Mouse (Mus musculus): ENCODE measurements around the gene Hnrnpdl. TPM values are rescaled to one million over a fixed set of nuclear protein-coding genes. Genes with fewer than 3 reads are reported as not detected.
A peak's percentile ranks its signal among the peaks of the same experiment; 100 is the strongest.

The Hnrnpdl gene
- polyA plus RNA-seq (2015; fragmentation: Nextera tagmentation; extraction: Ambion mirVana): 58.8 and 58.9 TPM in 2 replicates

DNA sequence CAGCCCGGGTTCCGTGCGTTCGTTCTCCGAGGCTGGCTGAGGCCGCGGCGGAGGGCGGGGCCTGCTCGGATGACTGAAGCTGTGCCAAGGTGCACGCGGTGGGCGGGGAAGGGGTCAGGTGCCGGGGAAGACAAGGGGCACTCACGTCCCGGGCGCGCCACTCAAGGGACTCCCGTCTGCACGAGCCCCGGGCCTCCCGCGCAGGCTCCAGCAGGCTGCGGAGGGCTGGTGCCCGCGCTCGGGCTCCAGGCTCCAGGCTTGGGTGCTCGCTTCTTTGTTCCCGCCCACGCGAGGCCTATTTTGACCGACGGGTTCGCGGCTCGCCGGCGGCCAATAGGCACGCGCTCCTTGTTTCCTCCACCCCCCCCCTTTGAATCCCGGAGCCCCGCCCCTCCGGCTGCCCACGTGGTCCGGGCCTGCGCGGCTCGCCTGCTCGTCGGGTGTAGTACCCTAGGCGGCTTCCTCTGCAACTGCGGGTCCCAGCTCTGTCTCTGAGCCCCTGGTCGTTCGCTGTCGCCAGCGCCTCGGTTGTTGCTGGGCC lies at the start of gene Hnrnpdl, which contains the start of gene Enoph1:
Gene Hnrnpdl (minus strand): TSS at position 63 of the 541 bp plus-strand sequence.
Gene Enoph1 (plus strand): TSS at position 384 of the 541 bp plus-strand sequence.
- H3K4me3 ChIP-seq (ENCODE audit: low read depth, low read length): peak within 1 kb of the TSS; percentile 94
- H3K27ac ChIP-seq (replicated peaks): peak within 1 kb of the TSS; percentile 98
- H3K36me3 ChIP-seq (ENCODE audit: control insufficient read depth, insufficient read depth, low read length): no peaks in the 10 kb centered on the region; the same call in 1 of the 2 replicates
- TF ChIP-seq CTCF (IDR thresholded peaks at IDR 0.05; ENCODE audit: low read depth): no peak
- TF ChIP-seq EP300 (optimal IDR thresholded peaks at IDR 0.05): no peak
- H3K27me3 ChIP-seq (ENCODE audit: control insufficient read depth, insufficient read depth, low read length): no peaks in the 10 kb centered on the region
- DNase-seq (ENCODE audit: low spot score): peak; percentile 98
- under 1% methylated on average over 56 of the region's 57 CpGs for WGBS
- peak within 1 kb of the TSS; percentile 89 for H3K4me2 ChIP-seq (replicated peaks; ENCODE audit: low read depth)
- no peaks in the 10 kb centered on the region for H3K9me3 ChIP-seq (ENCODE audit: control insufficient read depth, low read length)
- peaks cover 4% of the 10 kb centered on the region; the same call in 1 of the 2 replicates for H3K4me1 ChIP-seq (replicated peaks; ENCODE audit: control insufficient read depth, insufficient read depth)
- H3K9ac ChIP-seq (ENCODE audit: low read length): peak within 1 kb of the TSS; percentile 95
- ATAC-seq (ENCODE audit: low FRiP score, low TSS enrichment): peak; percentile 85

DNA sequence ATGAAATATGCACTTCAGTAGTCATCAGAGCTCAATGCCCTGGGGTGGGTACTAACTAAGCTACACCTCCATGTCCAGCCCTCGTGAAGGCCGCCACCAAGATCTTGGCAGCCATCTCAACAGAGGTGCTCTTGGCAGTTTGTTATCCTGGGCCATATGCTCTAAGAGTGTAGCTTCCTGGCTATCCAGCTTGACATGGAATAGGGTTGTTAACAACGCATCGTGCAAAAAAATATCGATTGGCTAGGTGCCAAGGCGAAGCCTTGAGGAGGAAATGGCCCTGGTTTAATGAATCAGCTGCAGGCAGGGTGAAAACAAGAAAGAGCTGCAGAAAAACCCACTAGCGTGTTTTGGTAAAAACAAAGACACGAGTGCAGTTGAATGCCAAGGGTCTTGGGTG lies 45.6 kb upstream of the Hnrnpdl start:
- 32% methylated on average over 8 of the region's 8 CpGs for WGBS
- Histone ChIP-seq H3K4me3 (ENCODE audit: low read depth, low read length) (no peak overlapping the region), H3K27ac (replicated peaks) (no peak overlapping the region), H3K4me1 (replicated peaks; ENCODE audit: control insufficient read depth, insufficient read depth) (no peaks in the 10 kb centered on the region), H3K9ac (ENCODE audit: low read length) (no peak overlapping the region), H3K4me2 (replicated peaks; ENCODE audit: low read depth) (no peak overlapping the region), H3K36me3 (ENCODE audit: control insufficient read depth, insufficient read depth, low read length) (no peaks in the 10 kb centered on the region), H3K9me3 (ENCODE audit: control insufficient read depth, low read length) (no peaks in the 10 kb centered on the region), H3K27me3 (ENCODE audit: control insufficient read depth, insufficient read depth, low read length) (no peaks in the 10 kb centered on the region)
- no peak for DNase-seq (ENCODE audit: low spot score)
- ATAC-seq (ENCODE audit: low FRiP score, low TSS enrichment): no peak
- TF ChIP-seq EP300 (optimal IDR thresholded peaks at IDR 0.05) (no peak), CTCF (IDR thresholded peaks at IDR 0.05; ENCODE audit: low read depth) (no peak)

DNA sequence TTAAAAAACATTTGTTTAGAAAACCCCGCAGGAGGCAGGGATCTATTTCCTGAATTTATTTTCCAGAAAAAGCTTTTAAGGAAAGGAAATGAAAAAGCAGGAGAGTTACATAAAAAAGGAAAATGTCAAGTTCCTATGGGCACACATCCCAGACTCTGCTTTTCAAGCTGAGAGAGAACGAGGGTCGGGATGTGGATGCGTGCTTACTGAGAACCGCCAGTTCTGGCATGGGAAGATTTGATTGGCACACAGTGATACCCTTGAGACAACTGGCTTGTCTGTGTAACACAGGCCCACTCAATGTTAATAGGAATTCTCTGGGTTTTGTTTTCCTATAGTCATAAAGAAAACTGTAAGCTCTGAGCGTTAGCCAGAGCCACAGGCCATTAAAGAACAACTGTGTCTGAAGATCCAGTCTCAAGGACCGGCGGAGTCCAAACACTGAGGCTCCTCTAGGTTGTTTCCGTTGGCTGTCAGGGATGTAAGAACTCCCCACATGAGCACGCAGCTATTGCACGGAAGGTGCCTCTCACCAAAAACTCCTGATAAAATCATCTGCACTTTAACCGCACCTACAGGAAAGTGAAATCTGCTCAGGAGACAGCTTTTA lies 44.6 kb upstream of the Hnrnpdl start:
- no peak overlapping the region for H3K9ac ChIP-seq (ENCODE audit: low read length)
- 48% methylated on average over 12 of the region's 12 CpGs for WGBS
- H3K4me3 ChIP-seq (ENCODE audit: low read depth, low read length): no peak overlapping the region
- ATAC-seq (ENCODE audit: low FRiP score, low TSS enrichment) (no peak), DNase-seq (ENCODE audit: low spot score) (no peak)
- H3K9me3 ChIP-seq (ENCODE audit: control insufficient read depth, low read length): no peaks in the 10 kb centered on the region
- H3K27me3 ChIP-seq (ENCODE audit: control insufficient read depth, insufficient read depth, low read length): no peaks in the 10 kb centered on the region
- no peaks in the 10 kb centered on the region for H3K36me3 ChIP-seq (ENCODE audit: control insufficient read depth, insufficient read depth, low read length)
- no peak overlapping the region for H3K4me2 ChIP-seq (replicated peaks; ENCODE audit: low read depth)
- no peak overlapping the region; the same call in 1 of the 2 replicates for H3K27ac ChIP-seq (replicated peaks)
- H3K4me1 ChIP-seq (replicated peaks; ENCODE audit: control insufficient read depth, insufficient read depth): no peaks in the 10 kb centered on the region
- no peak for TF ChIP-seq EP300 (optimal IDR thresholded peaks at IDR 0.05)
- no peak for TF ChIP-seq CTCF (IDR thresholded peaks at IDR 0.05; ENCODE audit: low read depth)

DNA sequence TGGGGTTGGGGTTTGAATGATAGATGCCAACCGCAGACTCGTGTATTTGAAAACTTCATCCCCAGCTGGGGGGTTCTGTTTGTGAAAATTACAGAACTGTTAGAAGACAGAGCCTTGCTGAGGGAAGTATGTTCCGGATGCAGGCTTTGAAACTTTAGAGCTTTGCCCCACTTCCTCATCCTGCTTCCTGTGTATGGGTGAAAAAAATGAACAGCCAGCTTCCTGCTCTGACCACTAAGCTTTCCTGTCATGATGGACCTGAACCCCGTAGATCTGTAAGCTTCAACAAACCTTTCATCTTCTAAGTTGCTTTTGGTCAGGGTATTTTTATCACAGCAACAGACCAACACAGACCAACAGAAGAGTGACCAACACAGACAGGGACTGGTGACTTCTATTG lies 42.5 kb upstream of the Hnrnpdl start:
- Histone ChIP-seq H3K27ac (replicated peaks) (no peak overlapping the region), H3K27me3 (ENCODE audit: control insufficient read depth, insufficient read depth, low read length) (no peaks in the 10 kb centered on the region), H3K9me3 (ENCODE audit: control insufficient read depth, low read length) (no peaks in the 10 kb centered on the region), H3K36me3 (ENCODE audit: control insufficient read depth, insufficient read depth, low read length) (no peaks in the 10 kb centered on the region), H3K4me1 (replicated peaks; ENCODE audit: control insufficient read depth, insufficient read depth) (no peaks in the 10 kb centered on the region), H3K4me2 (replicated peaks; ENCODE audit: low read depth) (no peak overlapping the region), H3K4me3 (ENCODE audit: low read depth, low read length) (no peak overlapping the region), H3K9ac (ENCODE audit: low read length) (no peak overlapping the region)
- 80% methylated on average over 4 of the region's 4 CpGs for WGBS
- DNase-seq (ENCODE audit: low spot score) (no peak), ATAC-seq (ENCODE audit: low FRiP score, low TSS enrichment) (no peak)
- no peak for TF ChIP-seq EP300 (optimal IDR thresholded peaks at IDR 0.05)
- TF ChIP-seq CTCF (IDR thresholded peaks at IDR 0.05; ENCODE audit: low read depth): no peak

DNA sequence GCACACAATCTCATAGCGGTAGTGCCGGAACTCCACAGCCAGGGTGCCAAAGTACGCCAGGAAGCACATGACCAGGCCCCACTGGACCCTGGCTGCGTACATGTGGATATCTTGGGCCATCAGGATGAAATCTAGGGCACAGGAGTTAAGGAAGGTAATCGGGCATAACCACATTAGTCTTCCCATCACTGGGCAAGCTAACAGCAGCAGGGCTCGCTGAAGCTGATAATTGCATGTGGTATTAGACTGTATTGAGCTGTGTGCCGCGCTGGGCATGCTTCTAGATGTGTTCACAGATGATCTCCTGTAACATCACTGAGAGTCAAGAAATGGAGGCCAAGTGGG lies 40.4 kb upstream of the Hnrnpdl start:
- 76% methylated on average over 8 of the region's 8 CpGs for WGBS

More for the DNA sequence above, 40.4 kb upstream of the Hnrnpdl start:
- DNase-seq (ENCODE audit: low spot score) (no peak), ATAC-seq (ENCODE audit: low FRiP score, low TSS enrichment) (no peak)
- Histone ChIP-seq H3K27me3 (ENCODE audit: control insufficient read depth, insufficient read depth, low read length) (no peaks in the 10 kb centered on the region), H3K4me1 (replicated peaks; ENCODE audit: control insufficient read depth, insufficient read depth) (no peaks in the 10 kb centered on the region), H3K9ac (ENCODE audit: low read length) (no peak overlapping the region), H3K36me3 (ENCODE audit: control insufficient read depth, insufficient read depth, low read length) (no peaks in the 10 kb centered on the region), H3K9me3 (ENCODE audit: control insufficient read depth, low read length) (no peaks in the 10 kb centered on the region), H3K4me2 (replicated peaks; ENCODE audit: low read depth) (no peak overlapping the region), H3K4me3 (ENCODE audit: low read depth, low read length) (0 out of 2 replicates have a peak overlapping the region, but pooled peaks have one; percentile 31), H3K27ac (replicated peaks) (no peak overlapping the region)
- no peak for TF ChIP-seq CTCF (IDR thresholded peaks at IDR 0.05; ENCODE audit: low read depth)
- TF ChIP-seq EP300 (optimal IDR thresholded peaks at IDR 0.05): no peak
